Mouse (Mus musculus) testis, adult 2 months (tissue): ENCODE measurements around the gene Etnk1. TPM values are rescaled to one million over a fixed set of nuclear protein-coding genes. Genes with fewer than 3 reads are reported as not detected.

Experiments
- H3K27ac ChIP-seq: fragments of 200-500 bp; 2 replicates; pipeline ENCODE4 v1.5.1; 2012; ENCODE audit warnings: low read depth, low read length; ENCODE audit not compliant: control insufficient read depth, insufficient read depth
- H3K27me3 ChIP-seq: fragments of 200-500 bp; 2 replicates; pipeline ENCODE4 v1.6.1; 2012; ENCODE audit warnings: mild to moderate bottlenecking, low read length, moderate library complexity; ENCODE audit not compliant: control insufficient read depth, insufficient read depth
- H3K36me3 ChIP-seq: fragments of 200-500 bp; 2 replicates; pipeline ENCODE4 v1.6.1; 2012; ENCODE audit warnings: mild to moderate bottlenecking, low read length; ENCODE audit not compliant: control insufficient read depth, insufficient read depth
- H3K4me1 ChIP-seq: fragments of 200-500 bp; 2 replicates; pipeline ENCODE4 v1.6.1; 2012; ENCODE audit warnings: low read length; ENCODE audit not compliant: control insufficient read depth, insufficient read depth
- H3K4me3 ChIP-seq: fragments of 200-500 bp; 2 replicates; pipeline ENCODE4 v1.5.1; 2012; ENCODE audit warnings: low read depth, mild to moderate bottlenecking, low read length, moderate library complexity, mixed read lengths; ENCODE audit not compliant: control insufficient read depth
- CTCF ChIP-seq: fragments of 200-500 bp; IDR thresholded peaks from 2 replicates; pipeline ENCODE4 v1.5.1; 2012; ENCODE audit warnings: low read depth, mild to moderate bottlenecking, inconsistent platforms, low read length, moderate library complexity; ENCODE audit not compliant: control insufficient read depth, insufficient read depth, insufficient replicate concordance
- POLR2A ChIP-seq: fragments of 200-500 bp; IDR thresholded peaks from 2 replicates; pipeline ENCODE4 v1.6.1; 2012; ENCODE audit warnings: low read depth, mild to moderate bottlenecking, inconsistent platforms, low read length, moderate library complexity; ENCODE audit not compliant: control insufficient read depth
- polyA plus RNA-seq: library from polyadenylated mRNA; depleted of rRNA; stranded (reverse); fragments of >200 nt; gene quantifications from 2 replicates; pipeline ENCODE4 v1.2.3, GENCODE M21; 2012

Etnk1 gene
- polyA plus RNA-seq, 1 experiment = 52.2 TPM

DNA sequence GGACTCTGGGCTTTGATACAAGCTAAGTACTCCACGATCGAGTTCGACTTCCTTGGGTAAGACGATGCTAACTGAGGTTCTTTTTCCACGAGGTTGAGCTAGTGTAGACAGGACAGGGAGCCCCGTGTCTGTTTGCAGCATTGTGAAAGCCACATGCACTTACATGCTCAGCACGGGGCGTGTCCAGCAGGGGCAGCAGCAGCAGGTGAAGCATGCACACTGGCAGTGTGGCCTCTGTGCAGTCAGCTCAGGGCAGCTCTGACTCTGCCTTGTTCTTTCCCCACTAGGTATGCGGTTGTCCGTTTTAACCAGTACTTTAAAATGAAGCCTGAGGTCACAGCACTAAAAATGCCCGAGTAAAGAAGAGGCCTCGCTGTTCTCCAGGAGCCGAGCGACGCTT is 36.1 kb downstream of the Etnk1 start:
- Histone ChIP-seq H3K4me3 (no peak overlapping the region), H3K27me3 (no peaks in the 10 kb centered on the region), H3K4me1 (no peaks in the 10 kb centered on the region), H3K27ac (no peak overlapping the region), H3K36me3 (no peaks in the 10 kb centered on the region; the same call in 1 of the 2 replicates)
- TF ChIP-seq CTCF (peak; percentile 13; the same call in 1 of the 2 replicates), POLR2A (no peak)

DNA sequence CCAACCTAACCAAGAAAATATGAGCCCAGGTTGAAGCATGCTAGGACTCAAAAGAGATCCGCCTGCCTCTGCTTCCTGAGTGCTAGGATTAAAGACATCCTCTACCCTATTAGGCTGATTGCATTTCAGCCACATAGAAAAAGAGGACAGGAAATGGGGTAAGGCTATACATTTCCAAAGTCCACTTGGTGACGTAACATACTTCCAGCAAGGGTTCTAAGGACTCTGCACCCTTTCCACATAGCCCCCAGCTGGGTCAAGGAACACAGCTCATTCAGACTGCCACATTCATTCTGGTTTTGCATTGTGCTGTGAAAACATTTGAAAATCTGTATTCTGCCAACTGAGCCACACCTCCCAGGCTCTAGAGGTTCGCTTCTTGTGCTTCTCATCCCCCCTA is 41.9 kb downstream of the Etnk1 start:
- Histone ChIP-seq H3K4me3 (no peak overlapping the region), H3K4me1 (no peaks in the 10 kb centered on the region), H3K36me3 (no peaks in the 10 kb centered on the region; the same call in 1 of the 2 replicates), H3K27ac (no peak overlapping the region), H3K27me3 (no peaks in the 10 kb centered on the region)
- TF ChIP-seq POLR2A (no peak), CTCF (no peak)

DNA sequence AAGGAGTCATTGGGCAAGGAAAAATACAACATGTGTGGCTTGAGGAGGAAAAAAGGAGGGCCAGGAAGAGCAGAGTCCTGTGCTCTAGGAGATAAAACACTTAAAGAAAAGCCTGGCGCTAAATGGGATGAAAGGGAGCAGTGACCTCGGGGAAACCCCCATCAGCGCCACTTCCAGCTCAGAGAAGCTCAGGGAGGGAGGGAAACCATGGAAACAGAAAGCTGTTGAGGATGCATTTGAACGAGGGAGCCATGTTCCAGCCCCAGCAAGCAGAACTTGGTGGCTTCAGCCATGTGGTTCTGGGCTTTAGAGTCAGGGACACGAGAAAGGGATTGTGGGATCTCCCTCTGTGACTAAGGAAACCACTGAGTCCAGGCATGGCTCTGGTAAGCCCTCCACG is 45.7 kb downstream of the Etnk1 start:
- no peaks in the 10 kb centered on the region for H3K27me3 ChIP-seq
- H3K36me3 ChIP-seq = no peaks in the 10 kb centered on the region
- TF ChIP-seq CTCF = no peak
- no peak for TF ChIP-seq POLR2A
- H3K4me3 ChIP-seq = no peak overlapping the region
- no peaks in the 10 kb centered on the region for H3K4me1 ChIP-seq
- no peak overlapping the region for H3K27ac ChIP-seq

DNA sequence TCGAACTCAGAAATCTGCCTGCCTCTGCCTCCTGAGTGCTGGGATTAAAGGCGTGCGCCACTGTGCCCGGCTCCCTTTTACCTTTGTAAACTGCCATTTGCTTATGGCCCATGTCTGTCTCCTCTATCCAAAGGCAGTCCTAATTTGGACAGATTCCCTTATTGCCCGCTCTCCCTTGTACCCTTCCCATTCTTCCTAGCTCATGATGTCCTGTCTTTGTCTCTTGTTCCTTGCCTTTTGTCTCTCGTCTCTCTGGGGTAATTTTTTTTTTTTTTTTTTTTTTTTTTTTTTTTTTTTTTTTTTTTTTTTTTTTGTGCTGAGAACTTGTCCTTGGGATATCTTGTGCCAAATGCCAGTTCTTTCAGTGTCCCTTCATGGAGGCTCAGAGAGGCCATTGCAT is 46.4 kb downstream of the Etnk1 start:
- H3K36me3 ChIP-seq = no peaks in the 10 kb centered on the region
- TF ChIP-seq POLR2A (no peak), CTCF (no peak)
- H3K4me3 ChIP-seq = no peak overlapping the region
- H3K27me3 ChIP-seq = no peaks in the 10 kb centered on the region
- H3K4me1 ChIP-seq = no peaks in the 10 kb centered on the region
- H3K27ac ChIP-seq = no peak overlapping the region

DNA sequence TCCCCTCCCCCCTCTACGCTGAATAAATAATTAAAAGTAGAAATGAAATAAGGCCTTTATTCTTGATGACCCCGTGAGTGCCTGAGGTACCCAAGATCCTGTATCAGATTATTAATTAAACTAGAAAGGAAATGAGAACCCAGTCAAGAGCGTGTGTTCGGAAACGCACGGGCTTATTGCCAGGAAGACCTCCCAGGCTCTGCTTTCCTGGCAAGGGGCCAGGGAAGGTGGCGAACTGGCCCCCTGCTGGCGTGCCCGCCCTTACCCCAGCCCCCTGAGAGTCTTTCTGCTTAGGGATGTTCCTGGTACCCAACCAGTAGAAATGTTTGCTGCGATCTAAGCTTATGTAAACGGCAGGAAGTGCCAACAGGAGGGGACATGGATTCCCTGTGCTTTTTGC is 49.2 kb downstream of the Etnk1 start:
- peaks cover 2% of the 10 kb centered on the region; the same call in 1 of the 2 replicates for H3K4me1 ChIP-seq
- TF ChIP-seq POLR2A = no peak
- no peak for TF ChIP-seq CTCF
- no peak overlapping the region for H3K4me3 ChIP-seq
- no peak overlapping the region for H3K27ac ChIP-seq
- no peaks in the 10 kb centered on the region for H3K27me3 ChIP-seq
- no peaks in the 10 kb centered on the region for H3K36me3 ChIP-seq

DNA sequence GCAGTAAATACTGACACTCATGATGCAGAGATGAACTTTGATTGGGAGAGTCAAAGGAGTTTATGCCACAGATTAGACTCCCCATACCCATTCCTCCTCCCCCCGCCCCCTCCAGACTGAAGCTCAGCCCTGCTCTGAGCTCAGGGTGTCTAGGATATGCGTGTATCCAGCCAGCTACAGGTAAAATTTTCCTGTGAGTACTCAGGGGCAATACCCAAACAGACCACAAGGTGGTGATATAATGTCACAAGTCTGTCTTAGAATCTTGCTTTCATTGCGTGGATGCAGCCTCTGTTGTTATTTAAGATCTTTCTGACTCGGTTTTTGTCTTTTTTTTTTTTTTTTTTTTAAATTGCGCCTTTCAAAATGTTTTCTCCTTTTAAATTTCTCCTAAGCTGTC is 52.3 kb downstream of the Etnk1 start:
- Histone ChIP-seq H3K27me3 (no peaks in the 10 kb centered on the region), H3K36me3 (no peaks in the 10 kb centered on the region), H3K4me3 (no peak overlapping the region), H3K27ac (no peak overlapping the region), H3K4me1 (peaks cover 3% of the 10 kb centered on the region)
- TF ChIP-seq POLR2A = no peak
- no peak for TF ChIP-seq CTCF

DNA sequence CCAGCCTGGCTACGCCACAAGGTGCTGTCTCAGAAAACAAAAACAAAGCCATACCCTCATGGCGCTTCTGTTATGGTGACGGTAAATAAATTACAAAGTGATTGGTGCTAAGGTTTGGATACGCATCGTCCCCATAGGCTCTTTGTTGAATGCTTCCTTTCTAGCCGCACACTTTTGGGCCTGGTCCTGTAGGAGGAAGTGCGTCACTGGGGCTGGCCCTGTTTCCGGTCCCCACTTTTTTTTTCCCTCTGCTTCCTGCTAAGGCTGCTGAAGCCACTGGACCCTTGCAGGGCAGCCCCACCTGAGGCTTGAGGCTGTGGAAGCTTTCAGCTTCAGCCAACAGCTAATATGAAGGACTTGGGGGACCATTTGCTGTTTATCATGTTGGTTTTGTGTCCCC is 54.2 kb downstream of the Etnk1 start:
- TF ChIP-seq POLR2A (no peak), CTCF (no peak)
- peak overlapping the region; percentile 86 for H3K4me3 ChIP-seq
- H3K36me3 ChIP-seq = no peaks in the 10 kb centered on the region
- H3K27ac ChIP-seq = no peak overlapping the region
- no peaks in the 10 kb centered on the region for H3K27me3 ChIP-seq
- H3K4me1 ChIP-seq = peaks cover 3% of the 10 kb centered on the region

DNA sequence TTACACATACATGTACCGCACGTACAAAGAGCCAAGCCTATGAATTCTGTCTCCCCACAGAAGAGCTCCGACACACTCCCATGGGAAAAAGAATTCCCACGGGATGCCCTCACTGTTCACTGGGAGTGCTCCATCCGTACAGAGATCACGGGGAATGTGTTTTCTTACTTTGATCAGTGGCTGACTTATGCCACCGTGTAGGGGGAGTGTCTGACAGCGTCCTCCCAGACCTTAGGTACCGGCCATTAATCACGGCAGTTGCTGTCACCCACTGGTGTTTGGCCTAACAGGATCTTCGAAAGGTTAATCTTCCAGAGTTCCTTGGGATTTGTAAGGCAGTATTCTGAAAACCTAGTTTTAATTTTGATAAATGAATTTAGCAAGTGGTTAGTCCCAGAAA is 57.0 kb downstream of the Etnk1 start:
- Histone ChIP-seq H3K4me1 (peaks cover 3% of the 10 kb centered on the region), H3K27ac (no peak overlapping the region), H3K36me3 (no peaks in the 10 kb centered on the region), H3K27me3 (no peaks in the 10 kb centered on the region), H3K4me3 (no peak overlapping the region)
- TF ChIP-seq POLR2A (no peak), CTCF (no peak)
